Mouse (Mus musculus) mesoderm, embryonic 11.5 days (tissue): ENCODE measurements around the gene Nagk.
"Not testable (repeated sequence)": the region's sequence is repeated elsewhere in the genome, so short reads cannot be mapped to it uniquely, and the experiment has no call there.

Experiments
- DNase-seq: peaks from one replicate; pipeline ENCODE4 v3.0.0-alpha.2; 2012; ENCODE audit warnings: low read depth, low spot score

The Nagk gene

GRCm38 (mm10) chr6:83794760-83795296 lies at the start of gene Nagk:
Nagk (plus strand) TSS chr6:83794982.
- DNase-seq, result peak; percentile 92

GRCm38 (mm10) chr6:83745466-83745865 lies 49.3 kb upstream of the Nagk start:
- no peak for DNase-seq

GRCm38 (mm10) chr6:83749286-83749685 lies 45.5 kb upstream of the Nagk start:
- DNase-seq, result no peak

- DNase-seq, result peak; percentile 70
Observed at GRCm38 (mm10) chr6:83750171-83750684, 44.6 kb upstream of the Nagk start.

- DNase-seq, result no peak
Observed at GRCm38 (mm10) chr6:83756051-83756450, 38.7 kb upstream of the Nagk start.

- DNase-seq, result no peak
Observed at GRCm38 (mm10) chr6:83762344-83762743, 32.4 kb upstream of the Nagk start, which contains the start of gene Ankrd53. Ankrd53 (plus strand) TSS chr6:83762644.

GRCm38 (mm10) chr6:83762880-83763431 lies 31.8 kb upstream of the Nagk start:
- DNase-seq, result peak; percentile 7

GRCm38 (mm10) chr6:83766982-83767381 lies 27.8 kb upstream of the Nagk start:
- no peak for DNase-seq

GRCm38 (mm10) chr6:83768485-83768884 lies 26.3 kb upstream of the Nagk start:
- DNase-seq, result no peak

- no peak for DNase-seq
Observed at GRCm38 (mm10) chr6:83774126-83774525, 20.7 kb upstream of the Nagk start.

- DNase-seq, result no peak
Observed at GRCm38 (mm10) chr6:83774781-83775563, 19.8 kb upstream of the Nagk start.

- peak; percentile 89 for DNase-seq
Observed at GRCm38 (mm10) chr6:83775638-83776293, 19.0 kb upstream of the Nagk start, which contains the start of gene Tex261. Tex261 (minus strand) TSS chr6:83775813.

GRCm38 (mm10) chr6:83778306-83778705 lies 16.5 kb upstream of the Nagk start:
- DNase-seq, result no peak

GRCm38 (mm10) chr6:83779026-83779425 lies 15.8 kb upstream of the Nagk start:
- peak; percentile 49 for DNase-seq

GRCm38 (mm10) chr6:83786426-83786825 lies 8.4 kb upstream of the Nagk start:
- DNase-seq, result no peak

- DNase-seq, result peak; percentile 8
Observed at GRCm38 (mm10) chr6:83788554-83788953, 6.2 kb upstream of the Nagk start.

GRCm38 (mm10) chr6:83790533-83790932 lies 4.2 kb upstream of the Nagk start:
- DNase-seq, result not testable (repeated sequence)

GRCm38 (mm10) chr6:83791251-83791890 lies 3.4 kb upstream of the Nagk start:
- DNase-seq, result no peak

- peak; percentile 14 for DNase-seq
Observed at GRCm38 (mm10) chr6:83795492-83795900, 714 bp downstream of the Nagk start.

GRCm38 (mm10) chr6:83796686-83797085 lies 1.9 kb downstream of the Nagk start:
- DNase-seq, result no peak

GRCm38 (mm10) chr6:83802033-83802432 lies 7.3 kb downstream of the Nagk start:
- no peak for DNase-seq

- DNase-seq, result no peak
Observed at GRCm38 (mm10) chr6:83802846-83803245, 8.1 kb downstream of the Nagk start.
